Mouse (Mus musculus) limb, embryonic 10.5 days (tissue): Measurements from ENCODE around the gene Pold4. TPM values are rescaled to one million over a fixed set of nuclear protein-coding genes. Genes with fewer than 3 reads are reported as not detected.
A peak's percentile ranks its signal among the peaks of the same experiment; 100 is the strongest.

Source experiments
- DNase-seq: peaks from one replicate; pipeline ENCODE4 v3.0.0-alpha.2; 2017; ENCODE audit warnings: low spot score
- H3K27ac ChIP-seq: fragments of 300-500 bp; sonication (generic); 2 replicates; pipeline ENCODE4 v1.5.1; 2016; ENCODE audit warnings: mild to moderate bottlenecking
- H3K27me3 ChIP-seq: fragments of 300-500 bp; sonication (generic); 2 replicates; pipeline ENCODE4 v1.6.1; 2016; ENCODE audit warnings: low read depth, mild to moderate bottlenecking; ENCODE audit not compliant: poor library complexity, severe bottlenecking
- H3K36me3 ChIP-seq: fragments of 300-500 bp; sonication (generic); 2 replicates; pipeline ENCODE4 v1.6.1; 2016; ENCODE audit warnings: mild to moderate bottlenecking, moderate library complexity
- H3K4me1 ChIP-seq: fragments of 300-500 bp; sonication (generic); 2 replicates; pipeline ENCODE4 v1.6.1; 2016
- H3K4me3 ChIP-seq: fragments of 300-500 bp; sonication (generic); 2 replicates; pipeline ENCODE4 v1.5.1; 2016; ENCODE audit warnings: mild to moderate bottlenecking, moderate library complexity
- H3K9me3 ChIP-seq: fragments of 300-500 bp; sonication (generic); replicated peaks from 2 replicates; pipeline ENCODE4 v1.6.1; 2016; ENCODE audit warnings: mild to moderate bottlenecking
- WGBS: fragments of 180-500 bp; shearing (Covaris S2); methylation state at CpG from one replicate; pipeline ENCODE4 v1.1.7; 2016; 5-methylcytosine and 5-hydroxymethylcytosine counted together
- polyA plus RNA-seq: library from polyadenylated mRNA; unstranded; fragments of >200 nt; fragmentation: Nextera tagmentation; extraction: Ambion mirVana; gene quantifications from 2 replicates; pipeline ENCODE4 v1.2.1, GENCODE M21; 2016

Pold4 gene
- polyA plus RNA-seq: 14.0 and 16.2 TPM in 2 replicates

GRCm38 (mm10) chr19:4231253-4232185 lies at the start of gene Pold4:
Gene Pold4, plus strand, starts transcription at chr19:4231899.
- DNase-seq: peak; percentile 89
- no peaks in the 10 kb centered on the region for H3K9me3 ChIP-seq
- no peaks in the 10 kb centered on the region for H3K36me3 ChIP-seq
- H3K27me3 ChIP-seq: peaks cover 37% of the 10 kb centered on the region
- peak within 1 kb of the TSS; percentile 85 for H3K27ac ChIP-seq
- WGBS: 14% methylated on average over 26 of the region's 26 CpGs
- H3K4me1 ChIP-seq: peaks cover 50% of the 10 kb centered on the region
- peak within 1 kb of the TSS; percentile 68 for H3K4me3 ChIP-seq

GRCm38 (mm10) chr19:4183689-4184088 lies 48.0 kb upstream of the Pold4 start:
- 91% methylated on average over 2 of the region's 2 CpGs for WGBS
- Histone ChIP-seq H3K9me3 (no peaks in the 10 kb centered on the region), H3K4me3 (no peak overlapping the region), H3K36me3 (no peaks in the 10 kb centered on the region), H3K4me1 (peaks cover 21% of the 10 kb centered on the region), H3K27ac (no peak overlapping the region), H3K27me3 (no peaks in the 10 kb centered on the region)
- no peak for DNase-seq

GRCm38 (mm10) chr19:4184976-4185975 lies 46.4 kb upstream of the Pold4 start:
- Histone ChIP-seq H3K36me3 (no peaks in the 10 kb centered on the region), H3K27me3 (no peaks in the 10 kb centered on the region), H3K4me1 (peaks cover 21% of the 10 kb centered on the region), H3K9me3 (no peaks in the 10 kb centered on the region), H3K27ac (peak overlapping the region; percentile 66), H3K4me3 (no peak overlapping the region)
- WGBS: 63% methylated on average over 15 of the region's 15 CpGs
- no peak for DNase-seq

GRCm38 (mm10) chr19:4187303-4187702 lies 44.4 kb upstream of the Pold4 start:
- no peak overlapping the region for H3K4me3 ChIP-seq
- peaks cover 31% of the 10 kb centered on the region for H3K4me1 ChIP-seq
- DNase-seq: no peak
- 0 out of 2 replicates have a peak, but pooled peaks cover 3% of the 10 kb centered on the region for H3K36me3 ChIP-seq
- no peaks in the 10 kb centered on the region for H3K9me3 ChIP-seq
- no peaks in the 10 kb centered on the region for H3K27me3 ChIP-seq
- no peak overlapping the region for H3K27ac ChIP-seq
- WGBS: 75% methylated on average over 3 of the region's 3 CpGs

- 89% methylated on average over 12 of the region's 12 CpGs for WGBS
- Histone ChIP-seq H3K36me3 (peaks cover 16% of the 10 kb centered on the region), H3K4me3 (no peak overlapping the region), H3K27me3 (no peaks in the 10 kb centered on the region), H3K4me1 (peaks cover 46% of the 10 kb centered on the region), H3K27ac (peak overlapping the region; percentile 12; the same call in 1 of the 2 replicates), H3K9me3 (no peaks in the 10 kb centered on the region)
- no peak for DNase-seq
Measured at GRCm38 (mm10) chr19:4189051-4189620, 42.6 kb upstream of the Pold4 start.

GRCm38 (mm10) chr19:4190831-4191334 lies 40.8 kb upstream of the Pold4 start, which contains the start of gene Tbc1d10c:
Gene Tbc1d10c, minus strand, starts transcription at chr19:4191284.
- no peaks in the 10 kb centered on the region for H3K27me3 ChIP-seq
- no peak for DNase-seq
- no peaks in the 10 kb centered on the region for H3K9me3 ChIP-seq
- WGBS: 72% methylated on average over 4 of the region's 4 CpGs
- peak within 1 kb of the TSS; percentile 97 for H3K4me3 ChIP-seq
- peak within 1 kb of the TSS; percentile 98 for H3K27ac ChIP-seq
- H3K4me1 ChIP-seq: peaks cover 46% of the 10 kb centered on the region
- peaks cover 33% of the 10 kb centered on the region for H3K36me3 ChIP-seq

GRCm38 (mm10) chr19:4191528-4192250 lies 40.0 kb upstream of the Pold4 start, which contains the start of gene Ppp1ca:
Gene Ppp1ca, plus strand, starts transcription at chr19:4192065.
- H3K36me3 ChIP-seq: peaks cover 42% of the 10 kb centered on the region
- 7% methylated on average over 40 of the region's 47 CpGs for WGBS
- H3K4me3 ChIP-seq: peak within 1 kb of the TSS; percentile 97
- H3K9me3 ChIP-seq: no peaks in the 10 kb centered on the region
- peak within 1 kb of the TSS; percentile 98 for H3K27ac ChIP-seq
- peaks cover 54% of the 10 kb centered on the region for H3K4me1 ChIP-seq
- H3K27me3 ChIP-seq: no peaks in the 10 kb centered on the region
- DNase-seq: peak; percentile 99

- H3K4me1 ChIP-seq: peaks cover 61% of the 10 kb centered on the region
- no peaks in the 10 kb centered on the region for H3K27me3 ChIP-seq
- peak overlapping the region; percentile 97 for H3K4me3 ChIP-seq
- no peak for DNase-seq
- H3K9me3 ChIP-seq: no peaks in the 10 kb centered on the region
- H3K27ac ChIP-seq: peak overlapping the region; percentile 98
- H3K36me3 ChIP-seq: peaks cover 49% of the 10 kb centered on the region
- WGBS: 1% methylated on average over 52 of the region's 52 CpGs
Measured at GRCm38 (mm10) chr19:4192251-4192985, 39.3 kb upstream of the Pold4 start.

GRCm38 (mm10) chr19:4193129-4193528 lies 38.6 kb upstream of the Pold4 start:
- no peaks in the 10 kb centered on the region for H3K27me3 ChIP-seq
- no peak for DNase-seq
- peaks cover 56% of the 10 kb centered on the region for H3K36me3 ChIP-seq
- peak overlapping the region; percentile 97 for H3K4me3 ChIP-seq
- H3K9me3 ChIP-seq: no peaks in the 10 kb centered on the region
- peak overlapping the region; percentile 98 for H3K27ac ChIP-seq
- peaks cover 66% of the 10 kb centered on the region for H3K4me1 ChIP-seq
- 70% methylated on average over 6 of the region's 6 CpGs for WGBS

- WGBS: 89% methylated on average over 8 of the region's 8 CpGs
- Histone ChIP-seq H3K36me3 (peaks cover 66% of the 10 kb centered on the region), H3K27ac (no peak overlapping the region), H3K4me1 (peaks cover 66% of the 10 kb centered on the region), H3K9me3 (no peaks in the 10 kb centered on the region), H3K27me3 (no peaks in the 10 kb centered on the region), H3K4me3 (0 out of 2 replicates have a peak overlapping the region, but pooled peaks have one; percentile 97)
- DNase-seq: no peak
Measured at GRCm38 (mm10) chr19:4194021-4194724, 37.5 kb upstream of the Pold4 start.
